Mouse (Mus musculus): Measurements from ENCODE around the gene Snx29. TPM values are rescaled to one million over a fixed set of nuclear protein-coding genes. Genes with fewer than 3 reads are reported as not detected.
"Not testable (repeated sequence)": the region's sequence is repeated elsewhere in the genome, so short reads cannot be mapped to it uniquely, and the experiment has no call there.

The Snx29 gene
- total and polyA plus RNA-seq, 3 experiments = 2.6 to 9.9 (median 8.9) TPM

GRCm38 (mm10) chr16:11446977-11447376 lies 124.3 kb downstream of the Snx29 start:
- Histone ChIP-seq H3K79me2 (replicated peaks; ENCODE audit: control insufficient read depth, insufficient read depth, low read length) (no peaks in the 10 kb centered on the region), H3K4me3 (no peak overlapping the region), H3K9ac (ENCODE audit: low read depth, low read length) (no peak overlapping the region), H3K27me3 (ENCODE audit: control insufficient read depth, insufficient read depth, low read length) (no peaks in the 10 kb centered on the region), H3K4me1 (ENCODE audit: control insufficient read depth, insufficient read depth, low read length) (peaks cover 2% of the 10 kb centered on the region; the same call in 1 of the 2 replicates), H3K36me3 (ENCODE audit: control insufficient read depth, insufficient read depth, low read length) (0 out of 2 replicates have a peak, but pooled peaks cover 3% of the 10 kb centered on the region), H3K27ac (no peak overlapping the region)
- intact Hi-C loops (cut with DNase I) = no loop called here
- DNase-seq = no peak
- TF ChIP-seq CTCF (IDR thresholded peaks at IDR 0.05) = no peak
- TF ChIP-seq EP300 (IDR thresholded peaks at IDR 0.05; ENCODE audit: insufficient read depth, low read depth, low read length) = no peak
- no peak for TF ChIP-seq POLR2A (IDR thresholded peaks at IDR 0.05; ENCODE audit: insufficient read depth, low read depth, low read length)
- WGBS = 87% methylated on average over 4 of the region's 4 CpGs

GRCm38 (mm10) chr16:11447905-11448304 lies 125.2 kb downstream of the Snx29 start:
- 92% methylated on average over 5 of the region's 5 CpGs for WGBS
- Histone ChIP-seq H3K36me3 (ENCODE audit: control insufficient read depth, insufficient read depth, low read length) (0 out of 2 replicates have a peak, but pooled peaks cover 3% of the 10 kb centered on the region), H3K27me3 (ENCODE audit: control insufficient read depth, insufficient read depth, low read length) (no peaks in the 10 kb centered on the region), H3K27ac (no peak overlapping the region), H3K9ac (ENCODE audit: low read depth, low read length) (no peak overlapping the region), H3K4me1 (ENCODE audit: control insufficient read depth, insufficient read depth, low read length) (peaks cover 2% of the 10 kb centered on the region; the same call in 1 of the 2 replicates), H3K4me3 (no peak overlapping the region), H3K79me2 (replicated peaks; ENCODE audit: control insufficient read depth, insufficient read depth, low read length) (no peaks in the 10 kb centered on the region)
- TF ChIP-seq EP300 (IDR thresholded peaks at IDR 0.05; ENCODE audit: insufficient read depth, low read depth, low read length) (no peak), POLR2A (IDR thresholded peaks at IDR 0.05; ENCODE audit: insufficient read depth, low read depth, low read length) (no peak), CTCF (IDR thresholded peaks at IDR 0.05) (no peak)
- intact Hi-C loops (cut with DNase I) = no loop called here
- no peak for DNase-seq

- H3K27me3 ChIP-seq (ENCODE audit: control insufficient read depth, insufficient read depth, low read length); H3K27ac ChIP-seq; H3K36me3 ChIP-seq (ENCODE audit: control insufficient read depth, insufficient read depth, low read length); DNase-seq; H3K4me3 ChIP-seq; H3K79me2 ChIP-seq (replicated peaks; ENCODE audit: control insufficient read depth, insufficient read depth, low read length); H3K4me1 ChIP-seq (ENCODE audit: control insufficient read depth, insufficient read depth, low read length); intact Hi-C loops (cut with DNase I); H3K9ac ChIP-seq (ENCODE audit: low read depth, low read length): not testable (repeated sequence)
- WGBS = 93% methylated on average over 4 of the region's 4 CpGs
Observed at GRCm38 (mm10) chr16:11448696-11449095, 126.0 kb downstream of the Snx29 start.

GRCm38 (mm10) chr16:11449344-11449743 lies 126.6 kb downstream of the Snx29 start:
- DNase-seq = no peak
- no peak for TF ChIP-seq POLR2A (IDR thresholded peaks at IDR 0.05; ENCODE audit: insufficient read depth, low read depth, low read length)
- no peak for TF ChIP-seq CTCF (IDR thresholded peaks at IDR 0.05)
- TF ChIP-seq EP300 (IDR thresholded peaks at IDR 0.05; ENCODE audit: insufficient read depth, low read depth, low read length) = no peak
- 0 out of 2 replicates have a peak, but pooled peaks cover 3% of the 10 kb centered on the region for H3K36me3 ChIP-seq (ENCODE audit: control insufficient read depth, insufficient read depth, low read length)
- H3K79me2 ChIP-seq (replicated peaks; ENCODE audit: control insufficient read depth, insufficient read depth, low read length) = no peaks in the 10 kb centered on the region
- intact Hi-C loops (cut with DNase I) = no loop called here
- no peak overlapping the region for H3K27ac ChIP-seq
- H3K4me3 ChIP-seq = no peak overlapping the region
- no peaks in the 10 kb centered on the region for H3K4me1 ChIP-seq (ENCODE audit: control insufficient read depth, insufficient read depth, low read length)
- no peaks in the 10 kb centered on the region for H3K27me3 ChIP-seq (ENCODE audit: control insufficient read depth, insufficient read depth, low read length)
- 88% methylated on average over 4 of the region's 4 CpGs for WGBS
- no peak overlapping the region for H3K9ac ChIP-seq (ENCODE audit: low read depth, low read length)

- Histone ChIP-seq H3K4me3 (no peak overlapping the region), H3K36me3 (ENCODE audit: control insufficient read depth, insufficient read depth, low read length) (no peaks in the 10 kb centered on the region), H3K27me3 (ENCODE audit: control insufficient read depth, insufficient read depth, low read length) (no peaks in the 10 kb centered on the region), H3K4me1 (ENCODE audit: control insufficient read depth, insufficient read depth, low read length) (no peaks in the 10 kb centered on the region), H3K9ac (ENCODE audit: low read depth, low read length) (no peak overlapping the region), H3K79me2 (replicated peaks; ENCODE audit: control insufficient read depth, insufficient read depth, low read length) (no peaks in the 10 kb centered on the region), H3K27ac (no peak overlapping the region)
- 92% methylated on average over 4 of the region's 4 CpGs for WGBS
- DNase-seq = no peak
- intact Hi-C loops (cut with DNase I) = no loop called here
- TF ChIP-seq EP300 (IDR thresholded peaks at IDR 0.05; ENCODE audit: insufficient read depth, low read depth, low read length) (no peak), CTCF (IDR thresholded peaks at IDR 0.05) (no peak), POLR2A (IDR thresholded peaks at IDR 0.05; ENCODE audit: insufficient read depth, low read depth, low read length) (no peak)
Observed at GRCm38 (mm10) chr16:11450626-11451025, 127.9 kb downstream of the Snx29 start.

- Histone ChIP-seq H3K4me1 (ENCODE audit: control insufficient read depth, insufficient read depth, low read length) (no peaks in the 10 kb centered on the region), H3K79me2 (replicated peaks; ENCODE audit: control insufficient read depth, insufficient read depth, low read length) (no peaks in the 10 kb centered on the region), H3K36me3 (ENCODE audit: control insufficient read depth, insufficient read depth, low read length) (no peaks in the 10 kb centered on the region), H3K4me3 (no peak overlapping the region), H3K27me3 (ENCODE audit: control insufficient read depth, insufficient read depth, low read length) (no peaks in the 10 kb centered on the region), H3K9ac (ENCODE audit: low read depth, low read length) (no peak overlapping the region), H3K27ac (no peak overlapping the region)
- TF ChIP-seq CTCF (IDR thresholded peaks at IDR 0.05) (no peak), EP300 (IDR thresholded peaks at IDR 0.05; ENCODE audit: insufficient read depth, low read depth, low read length) (no peak), POLR2A (IDR thresholded peaks at IDR 0.05; ENCODE audit: insufficient read depth, low read depth, low read length) (no peak)
- DNase-seq = no peak
- intact Hi-C loops (cut with DNase I) = no loop called here
- WGBS = 91% methylated on average over 4 of the region's 4 CpGs
Observed at GRCm38 (mm10) chr16:11454871-11455270, 132.2 kb downstream of the Snx29 start.

Data from heart, adult 2 months (tissue).